Mouse (Mus musculus): ENCODE data around the gene Kcnip2.

DNA sequence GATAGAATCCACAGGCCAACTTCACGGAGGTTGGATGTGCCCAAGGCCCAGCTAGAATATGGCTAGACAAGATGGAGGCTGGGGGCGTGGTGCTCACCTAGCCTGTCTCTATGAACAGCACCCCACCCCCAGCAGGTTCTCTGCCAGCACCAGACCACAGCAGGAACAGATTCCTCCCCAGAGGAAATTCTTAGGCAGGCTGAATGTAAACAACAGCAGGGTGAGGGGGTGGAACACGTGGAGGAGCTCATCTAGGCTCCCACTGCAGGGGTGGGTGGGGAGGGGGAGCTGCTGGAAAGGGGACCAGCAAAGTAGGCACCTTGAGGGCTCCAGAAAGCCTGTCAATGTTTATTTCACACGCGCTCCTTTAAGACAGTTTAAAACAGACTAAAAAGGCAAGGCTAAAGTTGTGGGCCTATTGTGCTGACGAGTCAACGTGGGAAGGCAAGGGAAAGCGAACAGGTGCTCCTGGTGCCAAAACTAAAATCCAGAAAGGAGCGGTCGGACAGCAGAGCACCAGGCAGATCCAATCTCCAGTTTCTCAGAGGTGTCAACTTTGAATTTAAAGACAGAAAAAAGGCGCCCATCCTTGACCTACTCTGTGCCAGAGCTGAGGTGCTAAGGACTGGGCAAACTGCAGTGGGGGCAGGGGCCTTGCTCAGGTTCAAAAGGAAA, 2.1 kb upstream of the Kcnip2 start:
- TF ChIP-seq CTCF (IDR thresholded peaks at IDR 0.05; ENCODE audit: extremely low read depth, insufficient read length, insufficient replicate concordance, low read depth, low read length) = no peak
- TF ChIP-seq POLR2A (IDR thresholded peaks at IDR 0.05; ENCODE audit: low read depth, low read length) = no peak
